Mouse (Mus musculus): ENCODE measurements around the gene Rpl10-ps3.

- TF ChIP-seq CTCF (IDR thresholded peaks at IDR 0.05; ENCODE audit: extremely low read depth, insufficient read depth, low read length) (no peak), POLR2A (IDR thresholded peaks at IDR 0.05; ENCODE audit: extremely low read depth, insufficient read depth, low read length) (no peak)
Measured at GRCm38 (mm10) chr9:50301722-50302121, 43.0 kb downstream of the Rpl10-ps3 start.
